Mouse (Mus musculus) stomach, embryonic 16.5 days (tissue): ENCODE measurements around the gene Cdh11. TPM values are rescaled to one million over a fixed set of nuclear protein-coding genes. Genes with fewer than 3 reads are reported as not detected.

Experiments used
- ATAC-seq: fragments of 200-750 bp; cut with Nextera tagmentation; 2 replicates; pipeline ENCODE4 v1.8.0; 2017; ENCODE audit warnings: moderate number of reproducible peaks, moderate TSS enrichment; ENCODE audit not compliant: insufficient read depth, low FRiP score
- H3K27ac ChIP-seq: fragments of 300-500 bp; sonication (generic); 2 replicates; pipeline ENCODE4 v1.5.1; 2014; ENCODE audit warnings: low read length
- H3K27me3 ChIP-seq: fragments of 300-500 bp; sonication (generic); 2 replicates; pipeline ENCODE4 v1.6.1; 2014; ENCODE audit warnings: low read length, control low read depth, mixed read lengths; ENCODE audit not compliant: control insufficient read depth, insufficient read depth
- H3K36me3 ChIP-seq: fragments of 300-500 bp; sonication (generic); 2 replicates; pipeline ENCODE4 v1.6.1; 2014; ENCODE audit warnings: low read length; ENCODE audit not compliant: control insufficient read depth, insufficient read depth
- H3K4me1 ChIP-seq: fragments of 300-500 bp; sonication (generic); 2 replicates; pipeline ENCODE4 v1.6.1; 2014; ENCODE audit warnings: low read length, control low read depth, mixed read lengths; ENCODE audit not compliant: control insufficient read depth, insufficient read depth
- H3K4me2 ChIP-seq: fragments of 300-500 bp; sonication (generic); 2 replicates; pipeline ENCODE4 v1.6.1; 2014; ENCODE audit warnings: low read depth, low read length, mixed read lengths
- H3K4me3 ChIP-seq: fragments of 300-500 bp; sonication (generic); replicated peaks from 2 replicates; pipeline ENCODE4 v1.5.1; 2014; ENCODE audit warnings: mild to moderate bottlenecking, low read length
- H3K9ac ChIP-seq: fragments of 300-500 bp; sonication (generic); 2 replicates; pipeline ENCODE4 v1.6.1; 2014; ENCODE audit warnings: low read length
- H3K9me3 ChIP-seq: fragments of 300-500 bp; sonication (generic); replicated peaks from 2 replicates; pipeline ENCODE4 v1.6.1; 2016; ENCODE audit warnings: low read length, control low read depth; ENCODE audit not compliant: control insufficient read depth
- WGBS: fragments of 180-500 bp; shearing (Covaris S2); extraction: QIAGEN DNeasy Blood & Tissue Kit; methylation state at CpG from one replicate; pipeline ENCODE4 v1.1.7; 2014; 5-methylcytosine and 5-hydroxymethylcytosine counted together
- polyA plus RNA-seq: library from polyadenylated mRNA; unstranded; fragments of >200 nt; fragmentation: Nextera tagmentation; extraction: Ambion mirVana; gene quantifications from 2 replicates; pipeline ENCODE4 v1.2.1, GENCODE M21; 2015

Cdh11 gene
- polyA plus RNA-seq, 1 experiment from 2014 or later: 75.1 TPM

DNA sequence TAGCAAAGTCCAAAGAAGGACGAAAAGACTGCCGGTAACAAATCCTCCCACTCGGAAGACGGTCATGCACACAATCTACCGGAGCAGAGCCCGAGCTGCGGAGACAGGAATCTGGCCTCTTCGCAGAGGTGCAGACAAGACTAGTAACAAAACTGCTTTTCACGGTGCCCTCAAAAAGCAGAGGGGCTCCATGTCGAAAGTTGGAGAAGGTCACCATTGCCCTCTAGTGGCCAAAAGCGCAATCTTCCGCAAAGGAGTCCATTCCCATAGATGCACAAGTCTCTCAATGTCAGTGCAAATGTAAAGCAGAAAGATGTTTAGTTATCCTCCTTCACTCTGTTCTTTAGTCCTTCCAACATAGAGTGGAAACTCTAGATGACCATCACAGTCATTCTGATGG lies 4.5 kb downstream of the Cdh11 start:
- WGBS: under 1% methylated on average over 12 of the region's 12 CpGs
- Histone ChIP-seq H3K4me1 (peaks cover 9% of the 10 kb centered on the region; the same call in 1 of the 2 replicates), H3K9me3 (no peaks in the 10 kb centered on the region), H3K4me2 (peak overlapping the region; percentile 64), H3K9ac (peak overlapping the region; percentile 61), H3K27ac (no peak overlapping the region; the same call in 1 of the 2 replicates), H3K36me3 (no peaks in the 10 kb centered on the region), H3K4me3 (peak overlapping the region; percentile 46), H3K27me3 (no peaks in the 10 kb centered on the region)
- no peak for ATAC-seq

DNA sequence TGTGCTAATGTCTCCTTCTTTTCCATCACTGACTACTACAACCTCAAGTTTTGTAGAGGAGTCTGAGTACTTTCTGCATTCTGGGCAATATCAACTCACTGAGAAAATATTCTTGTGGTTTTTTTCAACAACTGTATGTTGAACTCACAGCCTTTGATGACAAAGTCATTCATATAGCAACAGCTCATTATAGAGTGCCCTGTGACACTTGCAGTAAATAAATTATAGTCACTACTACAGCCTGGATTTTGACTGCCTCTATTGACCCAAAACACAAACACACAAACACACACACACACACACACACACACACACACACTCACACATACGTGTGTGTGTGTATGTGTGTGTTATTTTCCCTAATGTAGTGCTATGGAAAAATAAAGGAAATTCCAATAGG lies 10.8 kb downstream of the Cdh11 start:
- Histone ChIP-seq H3K27me3 (no peaks in the 10 kb centered on the region), H3K36me3 (no peaks in the 10 kb centered on the region), H3K4me1 (peaks cover 9% of the 10 kb centered on the region; the same call in 1 of the 2 replicates), H3K4me2 (no peak overlapping the region), H3K4me3 (no peak overlapping the region), H3K9me3 (no peaks in the 10 kb centered on the region), H3K9ac (no peak overlapping the region), H3K27ac (no peak overlapping the region)
- 89% methylated on average over 1 of the region's 1 CpGs for WGBS
- no peak for ATAC-seq

DNA sequence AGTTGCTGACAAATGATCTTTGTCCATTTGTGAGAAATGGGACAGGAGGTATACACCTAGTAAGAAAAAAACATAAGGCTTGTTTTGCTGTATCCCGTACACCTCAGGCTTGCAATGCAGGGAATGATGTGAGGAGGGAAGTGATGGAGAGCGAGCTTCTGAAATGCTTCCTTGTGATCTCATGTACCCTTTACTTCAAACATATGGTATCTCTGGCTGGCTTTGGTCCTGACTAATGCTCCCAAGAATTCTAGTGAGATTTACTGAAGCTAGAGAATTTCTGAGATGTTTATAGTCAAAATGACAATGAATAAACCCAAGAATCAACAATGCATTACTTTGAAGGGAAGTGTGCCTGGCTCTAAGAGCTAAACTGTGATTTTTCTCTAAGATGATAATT lies 14.0 kb downstream of the Cdh11 start:
- Histone ChIP-seq H3K36me3 (no peaks in the 10 kb centered on the region), H3K4me1 (peaks cover 4% of the 10 kb centered on the region; the same call in 1 of the 2 replicates), H3K27me3 (no peaks in the 10 kb centered on the region), H3K9ac (no peak overlapping the region), H3K27ac (no peak overlapping the region), H3K4me3 (no peak overlapping the region), H3K9me3 (no peaks in the 10 kb centered on the region), H3K4me2 (no peak overlapping the region)
- 57% methylated on average over 2 of the region's 2 CpGs for WGBS
- ATAC-seq: peak; percentile 50; the same call in 1 of the 2 replicates

DNA sequence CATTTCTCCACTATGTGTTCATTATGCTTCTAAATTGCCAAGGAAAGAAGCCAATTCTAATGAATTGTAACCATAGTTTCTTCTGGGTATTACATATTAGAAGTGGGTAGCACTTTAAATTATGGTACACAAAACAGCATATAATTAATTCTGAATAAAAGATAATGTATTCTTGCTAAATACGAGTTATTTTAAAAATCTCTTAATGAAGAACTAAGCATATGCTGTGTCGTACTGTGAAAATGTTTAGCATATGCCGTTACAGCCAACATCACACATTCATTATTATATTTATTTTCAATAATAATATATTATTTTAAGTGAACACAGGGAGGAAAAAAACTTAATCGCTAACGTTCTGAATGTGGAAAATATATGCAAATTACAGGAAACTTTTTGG lies 31.6 kb downstream of the Cdh11 start:
- H3K4me2 ChIP-seq: no peak overlapping the region
- ATAC-seq: no peak
- no peak overlapping the region for H3K9ac ChIP-seq
- no peaks in the 10 kb centered on the region for H3K9me3 ChIP-seq
- H3K36me3 ChIP-seq: no peaks in the 10 kb centered on the region
- H3K27me3 ChIP-seq: no peaks in the 10 kb centered on the region
- no peaks in the 10 kb centered on the region for H3K4me1 ChIP-seq
- no peak overlapping the region for H3K4me3 ChIP-seq
- WGBS: 89% methylated on average over 5 of the region's 5 CpGs
- H3K27ac ChIP-seq: no peak overlapping the region

DNA sequence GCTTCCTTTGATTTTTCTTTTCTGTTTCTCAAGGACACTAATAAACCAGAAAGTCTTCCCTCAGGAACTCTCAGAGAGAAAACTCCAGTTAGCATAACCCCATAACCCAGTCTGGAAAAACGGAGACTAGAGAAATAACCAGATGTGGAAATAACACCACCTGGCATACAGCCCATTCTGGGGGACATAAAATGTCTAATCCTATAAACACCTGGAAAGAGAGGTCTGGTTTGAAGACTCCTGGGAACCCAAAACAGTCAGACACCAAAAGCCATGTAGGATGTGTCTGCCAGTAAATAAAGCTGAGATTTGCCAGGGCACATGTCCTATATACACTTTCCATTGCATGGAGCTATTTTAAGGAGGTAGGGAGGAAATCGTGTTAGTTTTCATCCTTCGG lies 42.5 kb downstream of the Cdh11 start:
- WGBS: 55% methylated on average over 3 of the region's 3 CpGs
- Histone ChIP-seq H3K4me2 (no peak overlapping the region), H3K36me3 (no peaks in the 10 kb centered on the region), H3K4me3 (no peak overlapping the region), H3K9ac (no peak overlapping the region), H3K9me3 (no peaks in the 10 kb centered on the region), H3K27me3 (no peaks in the 10 kb centered on the region), H3K4me1 (peaks cover 7% of the 10 kb centered on the region; the same call in 1 of the 2 replicates), H3K27ac (no peak overlapping the region)
- ATAC-seq: no peak

DNA sequence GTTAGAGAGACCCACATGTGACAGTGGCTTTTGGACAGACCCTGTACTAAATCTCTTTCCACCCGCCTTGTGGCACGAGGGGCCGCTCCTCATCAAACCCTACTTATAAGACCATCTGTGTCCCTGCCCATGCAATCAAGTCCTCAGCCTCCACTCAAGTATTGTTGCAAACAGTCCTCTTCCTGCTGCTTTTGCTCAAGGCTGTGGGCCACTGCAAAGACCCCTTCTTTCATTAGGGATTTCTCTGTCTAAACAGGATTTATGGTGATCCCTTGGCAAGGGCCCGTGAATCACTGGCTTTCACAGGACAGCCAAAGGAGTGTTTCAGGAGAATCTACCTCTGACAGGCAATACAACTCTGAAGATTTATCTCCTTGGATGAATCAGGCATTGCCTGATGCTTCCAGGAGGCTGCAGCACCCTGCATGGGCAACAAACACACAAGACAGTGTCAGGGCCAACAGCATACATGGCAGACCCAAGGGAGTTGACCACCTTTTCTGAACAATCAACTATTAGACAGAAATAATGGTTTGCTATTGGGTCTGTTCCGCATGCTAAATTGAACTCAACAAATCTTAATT lies 43.3 kb downstream of the Cdh11 start:
- ATAC-seq: no peak
- WGBS: 58% methylated on average over 5 of the region's 5 CpGs
- no peak overlapping the region for H3K4me2 ChIP-seq
- no peak overlapping the region for H3K4me3 ChIP-seq
- no peaks in the 10 kb centered on the region for H3K36me3 ChIP-seq
- no peak overlapping the region for H3K27ac ChIP-seq
- peaks cover 7% of the 10 kb centered on the region; the same call in 1 of the 2 replicates for H3K4me1 ChIP-seq
- H3K27me3 ChIP-seq: no peaks in the 10 kb centered on the region
- H3K9me3 ChIP-seq: no peaks in the 10 kb centered on the region
- H3K9ac ChIP-seq: no peak overlapping the region

DNA sequence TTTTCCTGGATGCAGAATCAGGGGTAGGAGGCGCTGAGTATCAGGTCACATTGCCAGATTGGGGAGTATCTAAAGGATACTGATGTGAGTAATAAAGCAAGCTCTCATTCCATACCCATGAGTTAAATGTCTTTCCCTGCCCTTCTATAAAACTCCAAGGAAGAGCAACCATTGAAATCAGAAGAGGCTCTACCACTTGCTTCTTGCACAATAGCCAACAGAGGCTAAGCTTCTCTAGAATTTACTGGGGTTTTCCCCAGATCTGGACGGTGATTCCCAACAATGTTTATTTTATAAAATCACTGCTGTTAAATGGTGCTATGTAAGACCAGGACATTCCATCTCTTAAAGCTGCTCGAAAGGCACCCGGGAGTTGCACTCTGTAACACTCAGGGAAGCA lies 44.5 kb downstream of the Cdh11 start:
- WGBS: 55% methylated on average over 4 of the region's 4 CpGs
- H3K4me3 ChIP-seq: no peak overlapping the region
- no peaks in the 10 kb centered on the region for H3K36me3 ChIP-seq
- H3K9ac ChIP-seq: no peak overlapping the region
- no peak overlapping the region for H3K27ac ChIP-seq
- peaks cover 11% of the 10 kb centered on the region; the same call in 1 of the 2 replicates for H3K4me1 ChIP-seq
- no peak overlapping the region for H3K4me2 ChIP-seq
- no peaks in the 10 kb centered on the region for H3K9me3 ChIP-seq
- ATAC-seq: no peak
- no peaks in the 10 kb centered on the region for H3K27me3 ChIP-seq

DNA sequence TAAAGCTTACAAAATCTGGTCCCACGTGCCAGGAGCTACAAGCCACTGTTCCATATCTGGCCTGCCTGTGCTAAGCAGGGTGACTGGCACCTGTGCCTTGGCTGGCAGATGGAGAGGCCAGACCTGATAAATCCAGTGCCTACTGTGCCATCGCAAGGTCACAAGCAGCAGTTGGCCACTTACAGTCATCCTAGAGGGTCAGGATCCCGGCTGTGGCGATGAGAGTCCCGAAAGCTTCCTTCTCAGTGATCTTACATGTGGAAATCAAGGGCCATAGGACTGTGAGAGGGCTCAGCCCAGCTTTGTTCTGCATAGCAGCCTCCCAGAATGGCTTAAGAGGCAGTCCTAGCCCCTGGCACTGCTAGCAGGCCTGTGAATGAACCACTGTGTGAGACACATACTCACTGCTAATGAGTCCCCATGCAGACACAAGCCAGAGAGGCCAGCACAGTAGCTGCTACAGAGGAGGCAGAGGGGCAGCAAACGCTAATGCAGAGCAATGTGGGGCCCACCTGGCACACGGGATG lies 46.4 kb downstream of the Cdh11 start:
- ATAC-seq: no peak
- H3K27me3 ChIP-seq: no peaks in the 10 kb centered on the region
- H3K4me1 ChIP-seq: peaks cover 11% of the 10 kb centered on the region; the same call in 1 of the 2 replicates
- H3K27ac ChIP-seq: no peak overlapping the region
- H3K9ac ChIP-seq: no peak overlapping the region
- H3K4me3 ChIP-seq: no peak overlapping the region
- H3K9me3 ChIP-seq: no peaks in the 10 kb centered on the region
- 75% methylated on average over 7 of the region's 7 CpGs for WGBS
- no peaks in the 10 kb centered on the region for H3K36me3 ChIP-seq
- H3K4me2 ChIP-seq: no peak overlapping the region

DNA sequence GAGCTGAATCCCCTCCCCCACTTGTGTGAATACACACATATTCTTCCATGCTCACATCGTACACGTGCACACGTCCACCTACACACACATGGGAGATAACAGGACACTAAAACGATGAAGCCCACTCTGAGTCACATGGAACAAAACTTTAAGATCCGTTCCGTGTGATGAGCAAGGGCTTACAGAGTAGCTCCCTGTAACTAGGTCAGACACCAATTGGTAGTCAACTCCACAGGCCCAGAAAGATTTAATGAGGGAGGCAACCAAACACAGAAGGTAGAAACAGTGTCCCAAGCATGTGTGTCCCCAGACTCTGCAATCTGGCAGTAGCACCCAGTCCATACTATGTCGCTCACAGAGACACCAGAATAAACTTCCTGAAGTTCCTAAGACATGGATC lies 47.0 kb downstream of the Cdh11 start:
- peaks cover 11% of the 10 kb centered on the region; the same call in 1 of the 2 replicates for H3K4me1 ChIP-seq
- ATAC-seq: no peak

More for the DNA sequence above, 47.0 kb downstream of the Cdh11 start:
- WGBS: 85% methylated on average over 7 of the region's 7 CpGs
- Histone ChIP-seq H3K9me3 (no peaks in the 10 kb centered on the region), H3K27me3 (no peaks in the 10 kb centered on the region), H3K27ac (no peak overlapping the region), H3K36me3 (no peaks in the 10 kb centered on the region), H3K4me2 (no peak overlapping the region), H3K9ac (no peak overlapping the region), H3K4me3 (no peak overlapping the region)
